Mouse (Mus musculus) cerebellum, adult 8-10 months (tissue): ENCODE data around the gene Dnali1.

ENCODE experiments used
- DNase-seq: peaks from one replicate; pipeline ENCODE4 v3.0.0; 2022

The Dnali1 gene

DNA sequence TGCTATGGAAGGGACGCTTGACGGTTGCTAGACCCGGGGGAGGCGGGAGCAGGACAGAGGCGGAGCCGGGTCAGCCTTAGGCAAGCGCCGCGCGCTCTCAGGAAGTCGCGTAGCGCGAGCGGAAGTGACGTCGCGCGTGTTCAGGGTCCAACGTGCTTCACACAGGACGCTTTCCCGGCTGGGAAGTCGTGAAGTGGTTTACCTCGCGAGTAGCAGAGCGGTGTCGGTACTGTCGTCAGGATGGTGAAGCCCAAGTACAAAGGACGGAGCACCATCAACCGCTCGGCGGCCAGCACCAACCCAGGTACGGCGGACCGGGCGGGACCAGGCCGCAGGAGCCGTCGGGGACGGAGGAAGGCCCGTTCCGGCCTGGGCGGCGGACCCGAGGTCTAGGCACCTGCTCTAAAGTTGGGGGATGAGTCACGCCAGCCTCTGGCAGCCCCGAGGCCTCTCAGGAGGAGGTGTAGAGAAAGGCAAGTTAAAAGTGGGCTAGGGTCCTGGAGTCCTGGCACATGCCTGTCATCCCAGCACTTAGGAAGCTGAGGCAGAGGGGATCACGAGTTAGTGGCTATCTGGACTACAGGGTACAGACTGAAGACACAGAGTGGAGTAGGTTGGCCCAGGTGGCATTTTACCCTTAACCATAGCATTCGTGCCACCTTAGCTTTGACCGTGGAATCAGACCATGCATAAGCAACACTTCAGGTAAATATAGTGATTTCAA, 35.5 kb downstream of the Dnali1 start:
- peak; percentile 87 for DNase-seq

DNA sequence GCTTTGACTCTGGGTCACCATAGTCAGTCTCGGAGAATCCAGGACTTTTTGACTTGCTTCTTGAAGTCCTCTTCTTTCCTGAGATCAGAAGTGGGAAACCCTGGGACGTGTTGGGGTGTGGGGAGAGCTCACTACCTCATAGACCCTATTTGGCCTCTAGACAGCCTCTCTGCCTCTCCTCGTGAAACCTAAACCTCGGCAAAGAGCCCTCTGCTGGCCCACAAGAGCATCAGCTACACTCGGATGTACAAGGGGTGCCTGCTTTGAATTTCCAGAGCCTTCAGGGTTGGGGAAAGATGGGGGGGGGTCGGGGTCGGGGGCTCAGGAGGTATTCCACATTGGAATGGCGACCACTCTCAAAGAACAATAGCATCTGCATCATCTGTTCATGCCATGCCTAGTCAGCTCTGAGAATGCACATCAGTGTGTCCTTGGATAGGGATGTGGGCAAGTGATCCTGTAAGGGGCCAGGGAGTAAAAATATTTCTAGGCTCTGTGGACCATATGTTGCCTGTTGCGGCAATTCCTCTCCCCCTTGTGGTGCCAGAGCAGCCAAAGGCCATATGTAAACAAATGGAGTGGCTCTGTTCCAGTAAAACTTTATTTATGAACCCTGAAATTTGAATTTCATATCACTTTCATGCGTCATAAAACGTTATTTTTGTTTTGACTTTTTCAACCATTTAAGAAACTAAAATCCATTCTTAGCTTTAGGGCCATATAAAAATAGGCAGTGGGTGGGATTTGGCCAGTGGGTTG, 44.5 kb downstream of the Dnali1 start:
- DNase-seq, result no peak

GRCm38 (mm10) chr4:125017431-125017830, 48.1 kb downstream of the Dnali1 start:
- DNase-seq, result no peak

- no peak for DNase-seq
Measured at GRCm38 (mm10) chr4:125015806-125016635, 49.5 kb downstream of the Dnali1 start, which contains the start of gene Gnl2. Gnl2 (plus strand) TSS chr4:125016585.

- DNase-seq, result no peak
Measured at GRCm38 (mm10) chr4:125008712-125009111, 56.8 kb downstream of the Dnali1 start.

DNA sequence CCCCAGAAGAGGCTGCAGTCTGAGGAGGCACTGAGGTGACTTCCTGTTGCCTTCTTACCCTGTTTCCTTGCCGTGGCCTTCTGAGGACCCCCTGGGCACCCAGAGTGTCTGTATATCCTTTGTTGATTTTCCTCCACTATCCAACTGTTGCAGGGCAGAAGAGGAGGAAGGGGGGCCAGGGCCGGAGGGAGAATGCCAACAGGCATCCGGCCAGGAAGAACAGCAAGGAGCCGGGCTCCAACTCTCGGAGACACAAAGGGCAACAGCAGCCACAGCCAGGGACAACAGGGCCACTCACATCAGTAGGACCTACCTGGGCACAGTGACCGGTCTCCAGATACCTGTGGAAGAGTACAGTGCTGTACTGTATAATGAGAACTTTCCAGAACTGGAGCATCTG, 57.3 kb downstream of the Dnali1 start:
- no peak for DNase-seq

GRCm38 (mm10) chr4:125007460-125007859, 58.0 kb downstream of the Dnali1 start:
- DNase-seq, result no peak
